In genomic region chr6:145862739-145863064, GRCm38 (mm10) we compare ENCODE assay signal across 8 mouse cellular contexts. TPM values are rescaled to one million over a fixed set of nuclear protein-coding genes. Genes with fewer than 3 reads are reported as not detected.
DNase-seq lines count a peak whose midpoint lies in the region; ATAC-seq and TF ChIP-seq lines count a peak whose summit lies in the region.

No protein-coding gene starts in this region.

- no peaks in the 10 kb centered on the region for H3K36me3 ChIP-seq in embryonic facial prominence, embryonic 12.5 days
- no peaks in the 10 kb centered on the region for H3K36me3 ChIP-seq in hindbrain, embryonic 16.5 days (ENCODE audit: control insufficient read depth, insufficient read depth, low read length)
- no peaks in the 10 kb centered on the region for H3K36me3 ChIP-seq in midbrain, postnatal 0 days (ENCODE audit: insufficient read depth, low read length)

- peak overlapping the region; percentile 97 for H3K4me2 ChIP-seq in embryonic facial prominence, embryonic 12.5 days (replicated peaks)
- H3K4me2 ChIP-seq in hindbrain, embryonic 16.5 days (ENCODE audit: low read length), result peak overlapping the region; percentile 99
- peak overlapping the region; percentile 87 for H3K4me2 ChIP-seq in midbrain, postnatal 0 days (ENCODE audit: low read depth, low read length, poor library complexity, severe bottlenecking)

- no peak overlapping the region; the same call in 1 of the 2 replicates for H3K27ac ChIP-seq in embryonic facial prominence, embryonic 12.5 days
- peak overlapping the region; percentile 75 for H3K27ac ChIP-seq in hindbrain, embryonic 16.5 days (ENCODE audit: low read depth, low read length)
- peak overlapping the region; percentile 78 for H3K27ac ChIP-seq in midbrain, postnatal 0 days (ENCODE audit: low read depth, low read length)

- no peak for ATAC-seq in embryonic facial prominence, embryonic 12.5 days (ENCODE audit: insufficient number of reproducible peaks, insufficient read depth, low FRiP score, low TSS enrichment)
- no peak for ATAC-seq in hindbrain, embryonic 16.5 days
- ATAC-seq in midbrain, postnatal 0 days (ENCODE audit: low FRiP score), result 0 out of 2 replicates have a peak, but pooled peaks have one; percentile 0

- under 1% methylated on average over 35 of the region's 35 CpGs for WGBS in embryonic facial prominence, embryonic 12.5 days
- 0% methylated on average over 33 of the region's 35 CpGs for WGBS in hindbrain, embryonic 16.5 days
- WGBS in midbrain, postnatal 0 days, result under 1% methylated on average over 34 of the region's 35 CpGs

- TF ChIP-seq CTCF in midbrain, postnatal 0 days (IDR thresholded peaks at IDR 0.05), result no peak

- peak; percentile 25 to 27 for DNase-seq in layer of hippocampus, postnatal 36 days
- DNase-seq in layer of hippocampus, postnatal 10 days (ENCODE audit: low spot score in 2 of 2), result no peak
- DNase-seq in midbrain, postnatal 0 days (ENCODE audit: low spot score), result no peak
- no peak for DNase-seq in cerebellum, adult 18-20 months
- no peak for DNase-seq in right cerebral cortex, postnatal 10 days (ENCODE audit: low spot score in 2 of 2)
- DNase-seq in layer of hippocampus, postnatal 14 days (ENCODE audit: low spot score in 2 of 2), result no peak

- H3K9me3 ChIP-seq in embryonic facial prominence, embryonic 12.5 days, result no peaks in the 10 kb centered on the region
- H3K9me3 ChIP-seq in hindbrain, embryonic 16.5 days (ENCODE audit: control insufficient read depth, low read length), result no peaks in the 10 kb centered on the region
- H3K9me3 ChIP-seq in midbrain, postnatal 0 days (ENCODE audit: low read length), result no peaks in the 10 kb centered on the region

- peaks cover 24% of the 10 kb centered on the region for H3K4me1 ChIP-seq in embryonic facial prominence, embryonic 12.5 days
- H3K4me1 ChIP-seq in hindbrain, embryonic 16.5 days (ENCODE audit: control insufficient read depth, insufficient read depth, low read depth, low read length), result peaks cover 18% of the 10 kb centered on the region
- peaks cover 5% of the 10 kb centered on the region; the same call in 1 of the 2 replicates for H3K4me1 ChIP-seq in midbrain, postnatal 0 days (ENCODE audit: insufficient read depth, low read length)

- peak overlapping the region; percentile 60 for H3K4me3 ChIP-seq in embryonic facial prominence, embryonic 12.5 days
- H3K4me3 ChIP-seq in hindbrain, embryonic 16.5 days (ENCODE audit: low read length), result peak overlapping the region; percentile 82
- peak overlapping the region; percentile 59 for H3K4me3 ChIP-seq in midbrain, postnatal 0 days (ENCODE audit: low read depth, low read length)

- peaks cover 37% of the 10 kb centered on the region for H3K27me3 ChIP-seq in embryonic facial prominence, embryonic 12.5 days
- no peaks in the 10 kb centered on the region; the same call in 1 of the 2 replicates for H3K27me3 ChIP-seq in hindbrain, embryonic 16.5 days (replicated peaks; ENCODE audit: control insufficient read depth, insufficient read depth, low read length)
- peaks cover 3% of the 10 kb centered on the region; the same call in 1 of the 2 replicates for H3K27me3 ChIP-seq in midbrain, postnatal 0 days (ENCODE audit: insufficient read depth, low read length)

- peak overlapping the region; percentile 51 for H3K9ac ChIP-seq in embryonic facial prominence, embryonic 12.5 days
- peak overlapping the region; percentile 86 for H3K9ac ChIP-seq in hindbrain, embryonic 16.5 days (ENCODE audit: low read depth, low read length)
- peak overlapping the region; percentile 80 for H3K9ac ChIP-seq in midbrain, postnatal 0 days (replicated peaks; ENCODE audit: low read length, poor library complexity, severe bottlenecking)

RNA-seq across cellular contexts. Expression of gene Bhlhe41, which starts 2.7 kb away (rescaled TPM):
- total RNA-seq in layer of hippocampus, postnatal 36 days (2021), result 10 to 100 TPM; 33.4 to 39.0 TPM
- 10 to 100 TPM; 15.5 to 19.3 TPM for total RNA-seq in layer of hippocampus, postnatal 10 days (2021)
- 1.9 and 2.6 TPM in 2 replicates for polyA plus RNA-seq in embryonic facial prominence, embryonic 12.5 days (2016; fragmentation: Nextera tagmentation; extraction: Ambion mirVana)
- 7.8 and 8.1 TPM in 2 replicates for polyA plus RNA-seq in hindbrain, embryonic 16.5 days (2015; fragmentation: Nextera tagmentation; extraction: Ambion mirVana)
- total RNA-seq in midbrain, postnatal 0 days (2014; rRNA removed), result 6.3 and 6.4 TPM in 2 replicates
- polyA plus RNA-seq in midbrain, postnatal 0 days (2015; fragmentation: Nextera tagmentation; extraction: Ambion mirVana), result 7.3 and 8.3 TPM in 2 replicates
- total RNA-seq in layer of hippocampus, postnatal 14 days (2021), result 10 to 100 TPM; 20.4 to 25.0 TPM

Comparison
In these comparisons a context has a peak if more than half of its experiments do, and no peak if none do; other contexts are left out.
1. DNase-seq: peak in layer of hippocampus, postnatal 36 days (2 of 2); none in layer of hippocampus, postnatal 10 days (0 of 2), midbrain, postnatal 0 days (single experiment), cerebellum, adult 18-20 months (0 of 2), right cerebral cortex, postnatal 10 days (0 of 2) and layer of hippocampus, postnatal 14 days (0 of 2).
2. Peak in every context shown above with its lines, with median percentiles within 50 percentile points of each other: H3K4me2 ChIP-seq, H3K4me3 ChIP-seq and H3K9ac ChIP-seq.